Mouse (Mus musculus) ES-CJ7 (cell line): ENCODE results near the gene Rxrb.

Experiments
- DNase-seq: peaks from one replicate; pipeline ENCODE4 v3.0.0; 2011; ENCODE audit warnings: low read depth, low spot score

Rxrb gene

DNA sequence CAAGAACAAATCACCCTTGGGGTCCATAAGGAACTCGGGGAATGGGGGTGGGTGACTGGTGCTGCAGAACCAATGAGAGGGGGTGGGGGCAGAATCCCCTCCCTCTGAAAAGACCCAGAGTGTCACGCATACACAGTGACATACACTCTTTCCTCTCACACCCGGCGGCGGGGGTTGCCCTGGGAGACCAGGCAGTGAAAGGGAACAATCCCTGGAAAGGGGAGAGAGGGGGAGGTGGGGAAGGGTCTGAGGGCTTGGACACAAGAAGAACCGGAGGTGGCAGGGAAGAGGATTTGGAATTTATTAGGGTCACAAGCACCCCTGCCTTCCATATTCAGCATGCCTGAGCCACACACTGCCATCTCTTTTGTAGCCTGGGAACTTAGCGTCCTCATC lies 5.9 kb upstream of the Rxrb start:
- DNase-seq, result no peak

- DNase-seq, result no peak
Measured at GRCm38 (mm10) chr17:34026221-34026620, 5.4 kb upstream of the Rxrb start.

- DNase-seq, result no peak
Measured at GRCm38 (mm10) chr17:34026917-34027655, 4.5 kb upstream of the Rxrb start.

GRCm38 (mm10) chr17:34027656-34028223 lies 3.9 kb upstream of the Rxrb start, which contains the start of gene H2-Ke6:
Gene H2-Ke6, minus strand, starts transcription at chr17:34028060.
- DNase-seq, result peak; percentile 95

DNA sequence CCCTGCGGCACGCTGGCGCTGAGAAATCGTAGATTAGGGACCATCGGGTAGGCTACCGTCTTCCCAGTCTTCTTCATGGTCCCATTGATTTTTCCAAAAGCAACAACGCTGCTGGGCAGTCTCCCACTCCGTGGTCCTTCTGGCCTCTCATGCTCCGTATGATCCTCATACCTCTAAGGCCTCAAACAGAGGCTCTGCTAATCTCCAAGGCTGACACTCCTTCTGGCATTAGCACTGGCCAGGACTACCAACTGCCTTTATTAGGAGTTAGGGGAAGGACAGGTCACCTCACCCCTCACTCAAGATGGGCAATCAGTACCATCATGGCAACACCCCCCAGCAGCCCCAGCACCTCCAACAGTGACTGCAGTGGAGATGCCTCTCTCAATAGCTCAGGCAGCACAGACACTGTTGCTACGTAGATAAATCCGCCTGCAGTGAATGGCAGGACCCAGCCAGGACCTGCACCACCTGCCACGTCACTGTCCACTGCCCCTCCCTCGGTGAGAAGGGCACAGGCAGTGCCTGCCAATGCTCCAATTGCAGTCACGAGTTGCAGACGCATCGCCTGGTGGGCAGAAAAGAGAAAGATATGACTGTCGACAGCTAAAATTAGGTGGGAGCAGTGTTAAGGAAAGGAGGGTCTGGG lies 3.0 kb upstream of the Rxrb start:
- DNase-seq, result no peak

DNA sequence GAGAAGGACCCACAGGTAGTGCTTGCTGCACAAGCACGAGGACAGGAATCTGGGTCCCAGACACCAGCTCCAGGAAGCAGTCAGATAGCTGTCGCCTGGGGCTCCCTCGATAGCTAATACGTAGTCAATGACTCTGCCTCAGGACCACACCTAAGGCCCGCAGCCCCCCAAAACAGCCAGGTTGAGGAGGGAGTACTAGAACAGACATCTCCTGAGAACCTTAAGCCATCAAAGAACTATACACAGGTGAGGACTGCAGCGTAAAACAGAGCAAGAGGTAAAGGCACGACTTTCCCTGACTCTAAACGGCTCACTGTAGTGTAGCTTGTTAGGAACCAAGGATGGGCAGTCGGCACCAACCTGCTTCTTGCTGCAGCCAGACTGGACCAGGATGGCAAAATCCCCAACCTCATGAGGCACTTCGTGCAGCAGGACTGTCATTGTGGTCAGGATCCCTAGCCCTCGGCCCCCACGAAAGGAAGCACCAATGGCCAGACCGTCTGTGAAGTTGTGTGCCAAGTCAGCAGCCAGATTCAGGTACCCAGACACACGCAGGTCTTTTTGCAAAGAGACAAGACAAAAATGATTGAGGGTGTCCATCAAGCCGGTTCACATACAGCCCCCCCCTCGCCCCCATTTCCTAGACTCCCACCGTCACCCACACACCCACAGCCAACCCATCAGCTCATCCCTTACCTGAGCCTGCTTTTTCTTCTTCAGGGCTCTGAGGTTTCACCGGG lies 2.3 kb upstream of the Rxrb start:
- no peak for DNase-seq

DNA sequence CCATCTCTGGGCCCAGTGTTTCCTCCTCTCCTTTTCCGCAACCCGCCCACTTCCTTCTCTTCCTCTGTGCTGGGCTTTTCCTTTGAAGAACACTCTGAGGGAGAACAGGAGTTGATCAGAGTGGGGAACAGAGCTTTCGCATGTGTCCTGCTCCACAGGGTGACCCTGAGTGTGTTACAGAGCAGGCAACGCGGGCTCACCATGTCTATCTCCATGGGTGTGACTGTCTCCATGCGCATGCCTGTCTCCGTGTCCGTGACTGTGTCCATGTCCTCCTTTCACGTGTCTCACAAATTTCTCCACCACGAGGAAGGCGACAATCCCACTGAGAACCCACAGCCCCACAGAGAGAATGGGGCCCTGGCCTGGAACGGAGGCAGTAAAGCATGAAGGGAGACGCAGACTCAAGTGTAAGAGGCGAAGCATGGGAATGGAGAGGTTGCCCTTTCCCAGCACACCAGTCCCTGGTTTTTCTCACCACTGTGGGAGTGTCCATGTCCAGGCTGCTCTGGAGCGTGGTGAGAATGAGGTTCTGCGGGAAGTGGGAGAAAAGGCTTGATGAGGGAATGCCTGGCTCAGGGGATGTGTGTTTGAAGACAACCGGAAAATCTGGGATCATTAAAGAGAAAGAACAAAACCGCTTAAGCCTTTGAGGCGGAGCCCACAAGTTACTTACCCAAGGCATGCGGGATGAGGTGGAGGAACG lies 1.6 kb upstream of the Rxrb start:
- DNase-seq, result no peak

DNA sequence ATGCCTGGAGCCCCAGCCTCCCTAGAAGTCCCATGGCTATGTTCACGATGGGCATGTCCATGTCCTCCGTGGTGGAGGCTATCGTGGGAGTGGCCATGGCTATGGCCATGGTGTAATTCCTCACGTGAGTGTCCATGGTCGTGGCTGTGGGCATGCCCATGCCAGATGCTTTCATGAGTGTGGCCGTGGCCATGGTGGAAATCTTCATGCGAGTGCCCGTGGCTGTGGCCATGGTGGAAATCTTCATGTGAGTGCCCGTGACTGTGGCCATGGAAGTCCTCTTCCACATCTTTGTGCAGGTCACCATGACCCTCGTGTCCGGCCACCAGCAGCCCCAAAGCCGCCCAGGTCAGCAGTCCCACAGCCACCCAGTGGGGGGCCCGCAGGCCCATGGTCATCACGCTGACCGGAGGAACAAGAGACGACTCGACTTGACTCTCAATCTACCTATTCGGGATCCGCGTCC lies 718 bp upstream of the Rxrb start:
- no peak for DNase-seq

DNA sequence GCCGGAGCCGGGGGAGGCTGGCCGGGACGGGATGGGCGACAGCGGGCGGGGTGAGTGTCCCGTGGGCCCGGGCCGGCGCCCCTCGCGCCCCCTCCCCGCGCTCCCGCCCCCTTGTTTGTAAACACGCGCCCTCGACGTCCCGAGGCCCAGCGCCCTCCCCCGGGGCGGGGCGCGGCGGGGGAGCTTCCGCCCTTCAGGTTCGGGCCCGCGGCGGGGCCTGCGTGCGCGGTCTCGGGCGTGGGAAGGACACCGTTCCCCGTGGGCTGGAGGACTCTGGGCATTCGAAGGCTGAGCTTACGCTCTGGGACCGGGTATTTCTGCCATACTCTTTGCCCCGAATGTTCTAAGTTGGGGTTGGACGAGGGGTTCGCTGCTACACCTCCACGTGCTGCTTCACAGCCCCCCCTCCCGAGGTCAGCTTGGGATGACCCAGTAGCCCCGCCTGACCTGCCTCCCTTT lies 591 bp downstream of the Rxrb start:
- DNase-seq, result no peak

DNA sequence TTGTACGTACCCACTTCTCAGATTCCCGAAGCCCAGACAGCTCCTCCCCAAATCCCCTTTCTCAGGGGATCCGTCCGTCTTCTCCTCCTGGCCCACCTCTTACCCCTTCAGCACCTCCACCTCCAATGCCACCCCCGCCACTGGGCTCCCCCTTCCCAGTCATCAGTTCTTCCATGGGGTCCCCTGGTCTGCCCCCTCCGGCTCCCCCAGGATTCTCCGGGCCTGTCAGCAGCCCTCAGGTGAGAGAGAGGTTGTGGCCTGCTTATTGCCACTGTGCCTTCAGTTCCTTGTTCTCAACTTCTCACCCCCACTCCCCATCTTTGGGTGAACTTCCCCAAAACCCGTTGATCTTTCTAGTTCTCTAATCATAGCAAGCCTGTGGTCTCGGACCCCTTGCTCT lies 1.2 kb downstream of the Rxrb start:
- no peak for DNase-seq

DNA sequence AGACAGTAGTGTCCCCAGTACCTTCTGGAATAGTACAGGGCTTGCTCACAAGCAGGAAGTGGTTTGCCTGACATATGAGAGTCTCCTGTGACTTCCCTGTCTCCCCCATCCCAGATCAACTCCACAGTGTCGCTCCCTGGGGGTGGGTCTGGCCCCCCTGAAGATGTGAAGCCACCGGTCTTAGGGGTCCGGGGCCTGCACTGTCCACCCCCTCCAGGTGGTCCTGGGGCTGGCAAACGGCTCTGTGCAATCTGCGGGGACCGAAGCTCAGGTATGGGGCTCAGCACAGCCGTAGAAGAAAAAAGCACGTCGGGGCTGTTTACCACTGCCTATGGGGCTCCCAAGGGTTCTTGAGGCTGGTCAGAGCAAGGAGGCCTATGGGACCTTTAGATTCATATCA lies 1.8 kb downstream of the Rxrb start:
- DNase-seq, result no peak

DNA sequence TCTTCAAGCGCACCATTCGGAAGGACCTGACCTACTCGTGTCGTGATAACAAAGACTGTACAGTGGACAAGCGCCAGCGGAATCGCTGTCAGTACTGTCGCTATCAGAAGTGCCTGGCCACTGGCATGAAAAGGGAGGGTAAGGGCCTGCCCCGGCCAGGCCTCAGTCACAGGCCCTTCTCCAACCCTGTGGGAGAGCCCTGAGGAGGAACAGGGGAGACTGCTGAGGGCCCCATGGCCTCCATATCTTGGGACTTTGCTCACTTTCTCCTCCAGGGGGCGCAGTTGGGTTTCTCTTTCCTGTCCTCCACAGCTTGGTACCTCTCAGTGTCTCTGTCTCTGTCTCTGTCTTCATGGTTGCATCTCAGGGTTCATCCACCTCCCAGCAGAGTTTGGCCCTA lies 2.5 kb downstream of the Rxrb start:
- DNase-seq, result peak; percentile 76

DNA sequence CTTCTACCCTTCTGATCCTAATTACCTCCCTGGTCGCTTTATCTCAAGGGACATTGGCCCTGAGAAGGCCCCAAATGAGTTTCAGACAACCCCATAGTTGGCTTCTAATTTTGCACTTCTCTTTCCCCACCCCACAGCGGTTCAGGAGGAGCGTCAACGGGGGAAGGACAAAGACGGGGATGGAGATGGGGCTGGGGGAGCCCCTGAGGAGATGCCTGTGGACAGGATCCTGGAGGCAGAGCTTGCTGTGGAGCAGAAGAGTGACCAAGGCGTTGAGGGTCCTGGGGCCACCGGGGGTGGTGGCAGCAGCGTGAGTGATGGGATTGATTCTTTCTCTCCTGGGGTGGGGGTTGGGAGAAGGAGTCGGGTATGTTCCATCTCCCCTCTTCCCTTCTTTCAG lies 3.9 kb downstream of the Rxrb start:
- DNase-seq, result no peak

DNA sequence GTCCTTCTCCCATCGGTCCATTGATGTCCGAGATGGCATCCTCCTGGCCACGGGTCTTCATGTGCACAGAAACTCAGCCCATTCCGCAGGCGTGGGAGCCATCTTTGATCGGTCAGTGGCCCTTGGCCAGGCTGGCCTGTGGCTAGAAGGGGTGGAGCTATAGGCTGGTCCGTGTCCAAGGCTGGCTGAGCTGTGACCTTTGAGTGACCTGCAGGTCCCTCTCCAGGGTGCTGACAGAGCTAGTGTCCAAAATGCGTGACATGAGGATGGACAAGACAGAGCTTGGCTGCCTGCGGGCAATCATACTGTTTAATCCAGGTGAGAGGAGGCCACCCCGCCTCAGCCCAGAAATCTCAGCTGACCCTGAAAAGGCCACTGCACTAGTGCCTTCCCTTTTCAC lies 5.0 kb downstream of the Rxrb start:
- no peak for DNase-seq

DNA sequence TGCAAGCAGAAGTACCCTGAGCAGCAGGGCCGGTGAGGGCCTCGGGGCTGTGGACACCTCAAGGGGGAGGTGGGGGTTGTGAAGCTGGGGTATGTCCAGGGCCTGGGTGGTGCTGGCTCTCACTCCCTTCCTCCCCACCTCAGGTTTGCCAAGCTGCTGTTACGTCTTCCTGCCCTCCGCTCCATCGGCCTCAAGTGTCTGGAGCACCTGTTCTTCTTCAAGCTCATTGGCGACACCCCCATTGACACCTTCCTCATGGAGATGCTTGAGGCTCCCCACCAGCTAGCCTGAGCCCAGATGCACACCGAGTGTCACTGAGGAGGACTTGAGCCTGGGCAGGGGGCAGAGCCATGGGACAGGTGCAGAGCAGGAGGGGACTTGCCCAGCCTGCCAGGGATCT lies 5.6 kb downstream of the Rxrb start:
- no peak for DNase-seq

GRCm38 (mm10) chr17:34038440-34038839 lies 6.8 kb downstream of the Rxrb start:
- no peak for DNase-seq

- no peak for DNase-seq
Measured at GRCm38 (mm10) chr17:34038878-34039561, 7.4 kb downstream of the Rxrb start, which contains the start of gene Col11a2. Gene Col11a2, plus strand, starts transcription at chr17:34039437.

DNA sequence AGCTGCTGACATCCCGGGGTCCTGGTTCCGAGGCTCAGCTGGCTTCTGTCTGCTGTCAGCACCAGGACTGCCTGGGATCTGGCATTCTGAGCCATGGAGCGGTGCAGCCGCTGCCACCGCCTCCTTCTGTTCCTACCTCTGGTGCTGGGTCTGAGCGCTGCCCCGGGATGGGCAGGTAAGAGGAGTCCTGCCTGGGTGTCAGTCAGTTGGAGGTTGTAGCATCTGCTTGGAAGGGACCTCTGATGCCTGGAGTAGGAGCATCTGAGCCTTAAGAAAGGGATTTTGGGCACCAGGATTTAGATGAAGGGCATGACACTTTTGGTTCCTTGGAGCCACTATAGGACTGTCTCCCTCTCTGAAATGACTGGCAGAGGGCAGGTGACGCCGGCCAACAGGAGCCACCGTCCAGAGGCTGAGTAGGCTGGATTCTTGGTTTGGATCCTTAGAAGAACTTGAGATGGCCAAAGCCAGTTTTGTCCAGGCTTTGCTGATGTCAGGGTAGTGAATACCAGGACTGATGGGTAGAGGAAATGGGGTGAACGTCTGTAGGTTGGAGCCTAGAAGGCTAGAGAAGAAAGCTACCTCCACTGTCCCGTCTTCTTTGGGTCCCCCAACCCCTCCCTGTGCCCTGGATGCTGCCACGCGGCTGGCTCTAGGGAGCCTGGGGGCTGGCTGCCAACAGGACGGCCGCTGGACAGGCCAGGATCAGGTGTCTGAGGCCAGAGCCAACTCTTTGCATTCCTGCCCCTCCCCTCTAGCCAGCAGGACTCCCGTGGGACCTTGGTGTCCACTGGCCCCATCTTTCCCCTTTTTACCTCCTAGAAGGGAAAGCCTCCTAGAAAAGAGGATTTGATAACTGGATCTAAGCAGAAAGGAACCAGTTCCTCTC lies 8.2 kb downstream of the Rxrb start:
- no peak for DNase-seq

DNA sequence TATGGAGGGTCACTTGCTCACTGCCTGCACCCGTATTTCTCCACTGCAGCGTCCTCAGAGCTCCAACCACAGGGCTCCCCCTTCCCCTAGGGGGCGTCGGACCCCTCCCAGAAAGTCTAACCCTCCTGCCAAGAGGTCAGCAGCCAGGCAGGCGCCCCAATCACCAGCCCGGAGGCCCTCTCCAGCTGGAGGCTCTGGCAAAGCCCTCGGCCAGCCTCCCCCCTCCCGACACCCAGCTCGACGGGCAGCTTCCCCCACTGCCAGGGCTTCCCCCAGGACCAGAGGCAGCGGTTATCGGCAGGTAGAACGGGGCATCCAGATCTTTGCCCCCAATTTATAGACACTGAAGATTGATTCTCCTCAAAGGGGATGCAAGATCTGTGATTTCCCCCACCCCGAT lies 14.3 kb downstream of the Rxrb start:
- DNase-seq, result no peak
